Mouse (Mus musculus) neural tube, embryonic 11.5 days (tissue): Measurements from ENCODE around the gene Tnfsf18. TPM values are rescaled to one million over a fixed set of nuclear protein-coding genes. Genes with fewer than 3 reads are reported as not detected.

ENCODE experiments used
- ATAC-seq: fragments of 200-750 bp; cut with Nextera tagmentation; 2 replicates; pipeline ENCODE4 v1.8.0; 2017; ENCODE audit warnings: moderate number of reproducible peaks, mild to moderate bottlenecking, moderate TSS enrichment, moderate library complexity; ENCODE audit not compliant: insufficient read depth, low FRiP score, low TSS enrichment
- DNase-seq: peaks from one replicate; pipeline ENCODE4 v3.0.0-alpha.2; 2015; ENCODE audit warnings: low spot score
- H3K27ac ChIP-seq: fragments of 300-500 bp; sonication (generic); 2 replicates; pipeline ENCODE4 v1.5.1; 2014; ENCODE audit warnings: low read depth, mild to moderate bottlenecking, low read length
- H3K27me3 ChIP-seq: fragments of 300-500 bp; sonication (generic); 2 replicates; pipeline ENCODE4 v1.6.1; 2014; ENCODE audit warnings: mild to moderate bottlenecking, low read length, mixed read lengths; ENCODE audit not compliant: control insufficient read depth, insufficient read depth
- H3K36me3 ChIP-seq: fragments of 300-500 bp; sonication (generic); 2 replicates; pipeline ENCODE4 v1.6.1; 2014; ENCODE audit warnings: mild to moderate bottlenecking, low read length, moderate library complexity, mixed read lengths; ENCODE audit not compliant: control insufficient read depth, insufficient read depth
- H3K4me1 ChIP-seq: fragments of 300-500 bp; sonication (generic); 2 replicates; pipeline ENCODE4 v1.6.1; 2014; ENCODE audit warnings: low read length, mixed read lengths; ENCODE audit not compliant: control insufficient read depth, insufficient read depth
- H3K4me2 ChIP-seq: fragments of 300-500 bp; sonication (generic); 2 replicates; pipeline ENCODE4 v1.6.1; 2014; ENCODE audit warnings: low read depth, mild to moderate bottlenecking, moderate library complexity
- H3K4me3 ChIP-seq: fragments of 300-500 bp; sonication (generic); 2 replicates; pipeline ENCODE4 v1.5.1; 2014; ENCODE audit warnings: low read depth, low read length
- H3K9ac ChIP-seq: fragments of 300-500 bp; sonication (generic); 2 replicates; pipeline ENCODE4 v1.6.1; 2014; ENCODE audit warnings: mild to moderate bottlenecking, low read length
- H3K9me3 ChIP-seq: fragments of 300-500 bp; sonication (generic); 2 replicates; pipeline ENCODE4 v1.6.1; 2016; ENCODE audit warnings: low read length; ENCODE audit not compliant: control insufficient read depth
- WGBS: fragments of 180-500 bp; shearing (Covaris S2); extraction: QIAGEN DNeasy Blood & Tissue Kit; methylation state at CpG from one replicate; pipeline ENCODE4 v1.1.7; 2014; 5-methylcytosine and 5-hydroxymethylcytosine counted together
- polyA plus RNA-seq: library from polyadenylated mRNA; unstranded; fragments of >200 nt; fragmentation: Nextera tagmentation; extraction: Ambion mirVana; gene quantifications from 2 replicates; pipeline ENCODE4 v1.2.1, GENCODE M21; 2014

Gene Tnfsf18
- polyA plus RNA-seq, result not detected in 2 replicates

GRCm38 (mm10) chr1:161494343-161494742, at the start of gene Tnfsf18:
Gene Tnfsf18 (plus strand): TSS chr1:161494655.
- WGBS, result 59% methylated on average over 8 of the region's 8 CpGs
- no peak within 1 kb of the TSS for H3K27ac ChIP-seq
- H3K27me3 ChIP-seq, result no peaks in the 10 kb centered on the region
- H3K36me3 ChIP-seq, result no peaks in the 10 kb centered on the region
- no peak for ATAC-seq
- H3K4me1 ChIP-seq, result no peaks in the 10 kb centered on the region
- no peaks in the 10 kb centered on the region for H3K9me3 ChIP-seq
- no peak within 1 kb of the TSS for H3K4me3 ChIP-seq
- DNase-seq, result peak; percentile 37
- no peak within 1 kb of the TSS for H3K9ac ChIP-seq
- no peak within 1 kb of the TSS for H3K4me2 ChIP-seq

- WGBS, result 67% methylated on average over 7 of the region's 7 CpGs
- H3K4me1 ChIP-seq, result no peaks in the 10 kb centered on the region
- H3K27me3 ChIP-seq, result no peaks in the 10 kb centered on the region
- ATAC-seq (no peak), DNase-seq (no peak)
- no peak overlapping the region for H3K27ac ChIP-seq
- no peaks in the 10 kb centered on the region for H3K9me3 ChIP-seq
- no peaks in the 10 kb centered on the region for H3K36me3 ChIP-seq
- H3K4me3 ChIP-seq, result no peak overlapping the region
- H3K4me2 ChIP-seq, result no peak overlapping the region
- H3K9ac ChIP-seq, result no peak overlapping the region
Measured at GRCm38 (mm10) chr1:161444858-161445257, 49.6 kb upstream of the Tnfsf18 start.

DNA sequence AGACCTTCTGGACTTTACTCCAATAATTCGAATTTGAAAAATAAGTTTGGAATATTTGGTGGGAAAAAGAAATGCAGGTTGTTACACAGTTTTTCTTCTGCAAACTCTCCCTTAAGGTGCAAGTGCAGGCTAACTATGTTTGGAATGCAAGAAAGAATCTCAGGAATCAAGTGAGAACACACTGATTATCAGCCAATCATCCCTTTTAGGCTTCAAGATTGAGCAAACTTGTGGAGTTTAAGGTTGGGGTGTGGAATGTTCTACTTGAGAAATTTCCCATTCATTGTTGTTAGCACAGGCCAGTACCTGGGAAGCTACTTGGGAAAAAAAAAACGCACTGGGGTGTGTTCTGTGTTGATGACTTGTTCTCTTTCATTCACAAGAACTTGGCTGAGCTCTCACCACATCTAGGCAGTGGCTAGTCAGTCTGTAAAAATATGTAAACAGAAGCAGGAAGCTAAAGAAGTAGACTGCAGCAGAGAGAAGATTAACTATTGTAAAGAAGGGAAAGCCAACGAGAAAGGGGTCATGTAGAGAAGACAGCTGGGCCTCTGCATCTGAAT, 42.7 kb upstream of the Tnfsf18 start:
- no peaks in the 10 kb centered on the region for H3K36me3 ChIP-seq
- H3K4me1 ChIP-seq, result no peaks in the 10 kb centered on the region
- H3K9me3 ChIP-seq, result no peaks in the 10 kb centered on the region
- H3K27ac ChIP-seq, result no peak overlapping the region
- DNase-seq (no peak), ATAC-seq (no peak)
- 62% methylated on average over 3 of the region's 3 CpGs for WGBS
- H3K27me3 ChIP-seq, result no peaks in the 10 kb centered on the region
- H3K4me2 ChIP-seq, result no peak overlapping the region
- H3K4me3 ChIP-seq, result no peak overlapping the region
- no peak overlapping the region for H3K9ac ChIP-seq

DNA sequence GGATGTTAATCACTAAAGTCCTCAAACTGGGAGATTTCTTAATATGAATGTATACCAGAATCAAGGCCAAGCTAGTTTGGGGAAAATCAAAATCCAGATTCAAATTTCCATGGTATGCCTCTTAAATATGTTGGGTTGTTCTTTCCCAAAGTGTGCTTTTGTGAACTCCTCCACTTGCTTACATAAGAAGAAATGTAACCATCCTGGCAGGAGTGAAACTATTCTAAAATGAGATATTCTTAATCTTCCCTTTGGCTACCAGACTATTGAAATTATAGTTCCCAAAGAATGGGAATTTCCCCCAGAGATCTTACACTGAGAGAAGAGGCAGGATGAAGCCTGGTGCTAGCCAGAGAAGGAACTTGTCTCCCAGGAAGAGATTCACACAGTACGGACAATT, 42.2 kb upstream of the Tnfsf18 start:
- Histone ChIP-seq H3K4me1 (no peaks in the 10 kb centered on the region), H3K4me2 (no peak overlapping the region), H3K9ac (no peak overlapping the region), H3K36me3 (no peaks in the 10 kb centered on the region), H3K4me3 (no peak overlapping the region), H3K27ac (no peak overlapping the region), H3K9me3 (no peaks in the 10 kb centered on the region), H3K27me3 (no peaks in the 10 kb centered on the region)
- no peak for DNase-seq
- 85% methylated on average over 1 of the region's 1 CpGs for WGBS
- ATAC-seq, result no peak

DNA sequence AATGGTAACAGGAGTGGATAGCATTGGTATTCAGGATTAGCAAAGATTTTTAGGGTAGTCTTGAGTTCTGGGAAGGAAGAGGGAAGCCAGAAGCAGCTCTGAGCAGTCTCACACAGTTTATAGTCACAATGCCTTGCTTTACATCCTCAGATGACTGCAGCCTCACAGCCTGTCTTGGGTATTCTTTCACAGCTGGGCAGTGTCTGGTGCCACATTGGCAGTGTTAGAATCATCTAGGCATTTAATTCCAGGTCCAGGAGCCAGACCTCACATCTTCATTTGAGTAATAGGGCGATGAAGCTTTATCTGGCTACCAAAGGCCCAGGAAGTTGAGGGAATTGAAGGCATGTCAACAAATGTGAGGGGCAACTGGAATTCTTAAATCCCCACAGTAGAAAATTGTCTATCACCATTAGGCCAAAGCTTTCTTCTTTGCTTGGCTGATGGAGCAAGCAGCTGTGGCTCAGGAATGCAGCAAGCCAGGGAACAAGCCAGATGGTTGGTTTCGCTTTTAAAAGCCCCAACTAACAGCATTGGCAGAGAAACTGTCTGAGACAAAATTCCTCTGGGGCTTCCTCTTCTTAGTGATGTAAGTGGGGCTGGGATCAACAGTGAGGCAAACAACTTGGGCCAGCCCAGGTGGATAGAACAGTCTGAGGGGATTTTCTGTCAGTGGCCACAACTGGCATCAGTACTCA, 30.9 kb upstream of the Tnfsf18 start:
- Histone ChIP-seq H3K9me3 (no peaks in the 10 kb centered on the region), H3K4me1 (no peaks in the 10 kb centered on the region), H3K27ac (no peak overlapping the region), H3K4me3 (no peak overlapping the region), H3K36me3 (no peaks in the 10 kb centered on the region), H3K4me2 (no peak overlapping the region), H3K27me3 (no peaks in the 10 kb centered on the region), H3K9ac (no peak overlapping the region)
- WGBS, result 62% methylated on average over 2 of the region's 2 CpGs
- ATAC-seq (no peak), DNase-seq (no peak)

GRCm38 (mm10) chr1:161477221-161477620, 17.2 kb upstream of the Tnfsf18 start:
- ATAC-seq (no peak), DNase-seq (no peak)
- Histone ChIP-seq H3K4me1 (no peaks in the 10 kb centered on the region), H3K9ac (no peak overlapping the region), H3K27ac (no peak overlapping the region), H3K4me2 (no peak overlapping the region), H3K9me3 (no peaks in the 10 kb centered on the region), H3K27me3 (no peaks in the 10 kb centered on the region), H3K4me3 (no peak overlapping the region), H3K36me3 (no peaks in the 10 kb centered on the region)
- WGBS, result 88% methylated on average over 3 of the region's 3 CpGs

GRCm38 (mm10) chr1:161479854-161480253, 14.6 kb upstream of the Tnfsf18 start:
- Histone ChIP-seq H3K4me1 (no peaks in the 10 kb centered on the region), H3K4me3 (no peak overlapping the region), H3K4me2 (no peak overlapping the region), H3K9me3 (no peaks in the 10 kb centered on the region), H3K9ac (no peak overlapping the region), H3K36me3 (no peaks in the 10 kb centered on the region), H3K27ac (no peak overlapping the region), H3K27me3 (no peaks in the 10 kb centered on the region)
- 95% methylated on average over 1 of the region's 1 CpGs for WGBS
- ATAC-seq (no peak), DNase-seq (no peak)

DNA sequence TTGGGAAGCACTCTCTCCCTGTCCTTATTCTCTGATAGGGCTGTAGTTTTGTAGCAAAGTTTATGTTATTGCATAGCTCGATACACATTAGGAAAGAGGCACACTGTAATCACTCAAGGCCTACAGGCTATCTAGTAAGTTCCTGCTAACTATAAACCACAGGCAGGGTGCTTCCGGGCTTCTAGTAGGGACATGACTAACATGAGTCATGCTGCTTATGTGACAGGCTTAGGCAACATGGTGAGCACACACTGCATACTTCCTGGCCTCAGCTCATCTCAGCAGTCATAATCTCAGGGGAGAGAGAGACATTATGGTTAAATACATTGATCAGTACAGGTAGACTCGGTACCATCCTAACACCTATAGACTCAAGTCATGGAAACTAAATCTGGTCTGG, 12.2 kb upstream of the Tnfsf18 start:
- H3K4me3 ChIP-seq, result no peak overlapping the region
- H3K27ac ChIP-seq, result no peak overlapping the region
- DNase-seq, result no peak
- H3K4me2 ChIP-seq, result no peak overlapping the region
- no peak for ATAC-seq
- H3K9me3 ChIP-seq, result no peaks in the 10 kb centered on the region
- no peaks in the 10 kb centered on the region for H3K27me3 ChIP-seq
- no peaks in the 10 kb centered on the region for H3K36me3 ChIP-seq
- no peaks in the 10 kb centered on the region for H3K4me1 ChIP-seq
- no peak overlapping the region for H3K9ac ChIP-seq
- WGBS, result 94% methylated on average over 3 of the region's 3 CpGs

- Histone ChIP-seq H3K36me3 (no peaks in the 10 kb centered on the region), H3K4me3 (no peak overlapping the region), H3K4me2 (no peak overlapping the region), H3K9me3 (no peaks in the 10 kb centered on the region), H3K27me3 (no peaks in the 10 kb centered on the region), H3K27ac (no peak overlapping the region), H3K4me1 (no peaks in the 10 kb centered on the region), H3K9ac (no peak overlapping the region)
- WGBS, result 90% methylated on average over 5 of the region's 5 CpGs
- ATAC-seq, result no peak
- DNase-seq, result no peak
Measured at GRCm38 (mm10) chr1:161487069-161487468, 7.4 kb upstream of the Tnfsf18 start.
